Comparison of ENCODE assay signal across 25 mouse cellular contexts in genomic region chr7:55938341-55938740, GRCm38 (mm10).
"Had no signal": no experiment of that assay in that cellular context is flagged by ENCODE, and none has a peak within 500 bp of the region (broad histone marks: within the 10 kb centered on the region; RNA-seq: fewer than 3 reads in every experiment).

No protein-coding gene starts in this region.

- H3K9ac ChIP-seq: heart, embryonic 13.5 days; heart, embryonic 15.5 days; hindbrain, embryonic 13.5 days; hindbrain, embryonic 15.5 days; kidney, embryonic 15.5 days; limb, embryonic 13.5 days; limb, embryonic 15.5 days; liver, embryonic 12.5 days; liver, embryonic 14.5 days had no signal

- DNase-seq: gastrocnemius, postnatal 14 days; gastrocnemius, postnatal 36 days; heart, adult 18-20 months; heart, postnatal 14 days; heart, postnatal 36 days; kidney, adult 11 months; kidney, adult 2 months; kidney, adult 9 months; kidney, postnatal 14 days; kidney, postnatal 36 days; layer of hippocampus, adult 9-11 months; layer of hippocampus, postnatal 36 days; left cerebral cortex, postnatal 4 days had no signal

- H3K27ac ChIP-seq: heart, embryonic 13.5 days; heart, embryonic 15.5 days; hindbrain, embryonic 13.5 days; hindbrain, embryonic 15.5 days; hindbrain, postnatal 0 days; kidney, embryonic 15.5 days; kidney, postnatal 0 days; limb, embryonic 13.5 days; limb, embryonic 15.5 days; liver, embryonic 12.5 days; liver, embryonic 14.5 days had no signal

- H3K4me1 ChIP-seq: heart, embryonic 13.5 days; heart, embryonic 15.5 days; hindbrain, embryonic 13.5 days; hindbrain, embryonic 15.5 days; kidney, embryonic 15.5 days; limb, embryonic 13.5 days; limb, embryonic 15.5 days; liver, embryonic 12.5 days had no signal

- H3K4me3 ChIP-seq: heart, embryonic 13.5 days; heart, embryonic 15.5 days; hindbrain, embryonic 13.5 days; hindbrain, embryonic 15.5 days; kidney, embryonic 15.5 days; limb, embryonic 13.5 days; limb, embryonic 15.5 days; liver, embryonic 12.5 days had no signal

- H3K9me3 ChIP-seq: heart, embryonic 13.5 days; heart, embryonic 15.5 days; hindbrain, embryonic 13.5 days; hindbrain, embryonic 15.5 days; kidney, embryonic 15.5 days; limb, embryonic 13.5 days; limb, embryonic 15.5 days; liver, embryonic 12.5 days had no signal

- ATAC-seq: hindbrain, postnatal 0 days; liver, embryonic 12.5 days had no signal

- H3K27me3 ChIP-seq: heart, embryonic 13.5 days; heart, embryonic 15.5 days; hindbrain, embryonic 13.5 days; hindbrain, embryonic 15.5 days; kidney, embryonic 15.5 days; limb, embryonic 13.5 days; limb, embryonic 15.5 days; liver, embryonic 12.5 days had no signal

- H3K4me2 ChIP-seq: heart, embryonic 11.5 days; heart, embryonic 13.5 days; heart, embryonic 15.5 days; hindbrain, embryonic 13.5 days; hindbrain, embryonic 15.5 days; kidney, embryonic 15.5 days; limb, embryonic 13.5 days; limb, embryonic 15.5 days; liver, embryonic 12.5 days had no signal
